Mouse (Mus musculus) neural tube, embryonic 12.5 days (tissue): ENCODE measurements around the gene Aloxe3. TPM values are rescaled to one million over a fixed set of nuclear protein-coding genes. Genes with fewer than 3 reads are reported as not detected.
A peak's percentile ranks its signal among the peaks of the same experiment; 100 is the strongest.

Experiments
- ATAC-seq: fragments of 200-750 bp; cut with Nextera tagmentation; 2 replicates; pipeline ENCODE4 v1.8.0; 2017; ENCODE audit warnings: low read depth, mild to moderate bottlenecking, moderate TSS enrichment, moderate library complexity; ENCODE audit not compliant: low FRiP score
- H3K27ac ChIP-seq: fragments of 300-500 bp; sonication (generic); 2 replicates; pipeline ENCODE4 v1.5.1; 2016
- H3K27me3 ChIP-seq: fragments of 300-500 bp; sonication (generic); replicated peaks from 2 replicates; pipeline ENCODE4 v1.6.1; 2016; ENCODE audit warnings: mild to moderate bottlenecking
- H3K36me3 ChIP-seq: fragments of 300-500 bp; sonication (generic); 2 replicates; pipeline ENCODE4 v1.6.1; 2016; ENCODE audit warnings: mild to moderate bottlenecking
- H3K4me1 ChIP-seq: fragments of 300-500 bp; sonication (generic); 2 replicates; pipeline ENCODE4 v1.6.1; 2016
- H3K4me2 ChIP-seq: fragments of 300-500 bp; sonication (generic); replicated peaks from 2 replicates; pipeline ENCODE4 v1.6.1; 2016; ENCODE audit warnings: mild to moderate bottlenecking
- H3K4me3 ChIP-seq: fragments of 300-500 bp; sonication (generic); 2 replicates; pipeline ENCODE4 v1.5.1; 2016
- H3K9ac ChIP-seq: fragments of 300-500 bp; sonication (generic); 2 replicates; pipeline ENCODE4 v1.6.1; 2016; ENCODE audit warnings: mild to moderate bottlenecking
- H3K9me3 ChIP-seq: fragments of 300-500 bp; sonication (generic); 2 replicates; pipeline ENCODE4 v1.6.1; 2016; ENCODE audit warnings: mild to moderate bottlenecking
- WGBS: fragments of 180-500 bp; shearing (Covaris S2); methylation state at CpG from one replicate; pipeline ENCODE4 v1.1.7; 2016; 5-methylcytosine and 5-hydroxymethylcytosine counted together
- polyA plus RNA-seq: library from polyadenylated mRNA; unstranded; fragments of >200 nt; fragmentation: Nextera tagmentation; extraction: Ambion mirVana; gene quantifications from 2 replicates; pipeline ENCODE4 v1.2.1, GENCODE M21; 2016

Aloxe3 gene
- polyA plus RNA-seq, 1 experiment from 2014 or later, result not detected

DNA sequence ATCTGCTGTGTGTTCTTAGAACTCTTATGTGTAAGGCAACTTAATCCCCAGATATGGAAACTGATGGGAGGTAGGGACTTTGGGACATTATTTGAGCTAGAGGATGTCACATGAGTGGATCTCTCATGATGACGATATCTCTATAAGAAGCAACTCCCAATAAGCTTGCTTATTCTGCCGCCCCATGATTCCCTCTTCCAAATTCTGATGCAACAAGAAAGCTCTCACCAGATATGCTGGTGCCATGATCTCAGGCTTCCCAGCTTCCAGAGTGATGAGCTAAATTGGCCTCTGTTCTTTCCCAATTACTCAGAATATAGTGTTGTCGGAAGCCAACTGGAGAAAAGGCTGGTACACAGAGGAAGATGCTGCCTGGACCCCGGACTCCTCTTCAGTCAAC, 13.8 kb upstream of the Aloxe3 start:
- H3K9ac ChIP-seq, result no peak overlapping the region
- no peak for ATAC-seq
- WGBS, result 61% methylated on average over 4 of the region's 4 CpGs
- no peak overlapping the region for H3K4me3 ChIP-seq
- peaks cover 2% of the 10 kb centered on the region; the same call in 1 of the 2 replicates for H3K27me3 ChIP-seq
- H3K36me3 ChIP-seq, result peaks cover 28% of the 10 kb centered on the region
- peak overlapping the region; percentile 56 for H3K4me2 ChIP-seq
- no peaks in the 10 kb centered on the region for H3K9me3 ChIP-seq
- no peak overlapping the region for H3K27ac ChIP-seq
- 0 out of 2 replicates have a peak, but pooled peaks cover under 1% of the 10 kb centered on the region for H3K4me1 ChIP-seq

DNA sequence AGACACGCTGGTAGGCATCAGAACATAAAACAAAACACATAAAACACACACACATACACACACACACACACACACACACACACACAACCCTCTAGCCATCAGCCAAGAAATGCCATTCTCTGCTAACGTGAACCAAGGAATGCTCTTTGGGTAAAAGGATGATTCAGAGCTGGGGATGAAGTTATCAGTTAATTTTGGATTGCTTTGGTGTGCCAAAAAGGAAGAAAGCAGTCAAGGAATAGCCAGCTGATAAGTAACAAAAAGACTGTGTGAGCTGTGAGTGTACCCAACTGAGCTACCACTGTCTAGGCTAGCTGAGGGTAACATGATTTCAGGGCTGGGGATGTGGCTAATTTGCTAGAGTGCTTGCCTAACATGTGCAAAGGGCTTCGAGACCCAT, 11.7 kb upstream of the Aloxe3 start:
- H3K9me3 ChIP-seq, result no peaks in the 10 kb centered on the region
- H3K9ac ChIP-seq, result no peak overlapping the region
- ATAC-seq, result no peak
- H3K27ac ChIP-seq, result no peak overlapping the region
- H3K4me1 ChIP-seq, result peaks cover 10% of the 10 kb centered on the region
- no peak overlapping the region for H3K4me2 ChIP-seq
- WGBS, result 78% methylated on average over 3 of the region's 3 CpGs
- peaks cover 6% of the 10 kb centered on the region for H3K36me3 ChIP-seq
- H3K27me3 ChIP-seq, result peaks cover 4% of the 10 kb centered on the region; the same call in 1 of the 2 replicates
- H3K4me3 ChIP-seq, result no peak overlapping the region

DNA sequence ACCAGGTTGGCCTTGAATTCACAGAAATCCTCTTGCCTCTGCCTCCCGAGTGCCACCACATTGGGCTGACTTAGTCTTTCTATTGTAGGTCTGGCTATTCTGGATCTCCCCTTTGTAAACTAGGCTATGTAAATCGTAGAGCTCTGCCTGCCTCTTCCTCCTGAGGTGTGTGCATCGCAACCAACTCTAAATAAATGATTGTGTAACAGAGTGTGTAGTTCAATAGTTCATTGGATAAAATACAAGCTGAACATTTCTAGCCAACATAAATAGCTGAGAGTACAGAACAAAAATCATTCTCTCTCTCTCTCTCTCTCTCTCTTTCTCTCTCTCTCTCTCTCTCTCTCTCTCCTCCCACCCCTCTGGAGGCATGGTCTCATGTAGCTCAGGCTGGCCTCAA, 11.1 kb upstream of the Aloxe3 start:
- Histone ChIP-seq H3K4me3 (no peak overlapping the region), H3K36me3 (peaks cover under 1% of the 10 kb centered on the region; the same call in 1 of the 2 replicates), H3K9me3 (no peaks in the 10 kb centered on the region), H3K4me2 (no peak overlapping the region), H3K9ac (no peak overlapping the region), H3K4me1 (peaks cover 17% of the 10 kb centered on the region), H3K27ac (no peak overlapping the region), H3K27me3 (peaks cover 6% of the 10 kb centered on the region; the same call in 1 of the 2 replicates)
- no peak for ATAC-seq
- 91% methylated on average over 3 of the region's 3 CpGs for WGBS

DNA sequence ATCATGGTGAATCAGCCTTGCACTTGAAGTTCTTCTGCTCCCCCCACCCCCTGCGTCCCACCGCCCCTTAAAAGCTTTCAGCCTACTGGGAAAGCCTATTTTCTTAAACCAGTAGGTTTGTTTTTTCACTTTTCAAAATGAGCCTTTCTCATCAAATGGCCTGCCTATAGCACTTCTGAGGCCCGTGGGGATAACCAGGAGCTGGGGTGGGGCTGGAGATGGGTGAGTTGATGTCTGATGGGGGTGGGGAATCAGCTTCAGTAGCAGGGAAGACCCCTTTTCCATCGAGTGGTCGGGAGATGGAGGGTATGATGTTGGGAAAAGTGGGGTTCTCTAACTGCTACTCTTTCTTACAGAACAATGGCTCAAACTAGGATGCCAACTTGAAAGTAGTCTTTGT, 8.9 kb upstream of the Aloxe3 start:
- H3K36me3 ChIP-seq, result no peaks in the 10 kb centered on the region
- no peaks in the 10 kb centered on the region for H3K9me3 ChIP-seq
- H3K4me3 ChIP-seq, result no peak overlapping the region
- peak overlapping the region; percentile 97 for H3K4me2 ChIP-seq
- peaks cover 36% of the 10 kb centered on the region for H3K4me1 ChIP-seq
- H3K27me3 ChIP-seq, result peaks cover 16% of the 10 kb centered on the region; the same call in 1 of the 2 replicates
- 51% methylated on average over 5 of the region's 5 CpGs for WGBS
- H3K27ac ChIP-seq, result no peak overlapping the region
- no peak for ATAC-seq
- no peak overlapping the region for H3K9ac ChIP-seq

DNA sequence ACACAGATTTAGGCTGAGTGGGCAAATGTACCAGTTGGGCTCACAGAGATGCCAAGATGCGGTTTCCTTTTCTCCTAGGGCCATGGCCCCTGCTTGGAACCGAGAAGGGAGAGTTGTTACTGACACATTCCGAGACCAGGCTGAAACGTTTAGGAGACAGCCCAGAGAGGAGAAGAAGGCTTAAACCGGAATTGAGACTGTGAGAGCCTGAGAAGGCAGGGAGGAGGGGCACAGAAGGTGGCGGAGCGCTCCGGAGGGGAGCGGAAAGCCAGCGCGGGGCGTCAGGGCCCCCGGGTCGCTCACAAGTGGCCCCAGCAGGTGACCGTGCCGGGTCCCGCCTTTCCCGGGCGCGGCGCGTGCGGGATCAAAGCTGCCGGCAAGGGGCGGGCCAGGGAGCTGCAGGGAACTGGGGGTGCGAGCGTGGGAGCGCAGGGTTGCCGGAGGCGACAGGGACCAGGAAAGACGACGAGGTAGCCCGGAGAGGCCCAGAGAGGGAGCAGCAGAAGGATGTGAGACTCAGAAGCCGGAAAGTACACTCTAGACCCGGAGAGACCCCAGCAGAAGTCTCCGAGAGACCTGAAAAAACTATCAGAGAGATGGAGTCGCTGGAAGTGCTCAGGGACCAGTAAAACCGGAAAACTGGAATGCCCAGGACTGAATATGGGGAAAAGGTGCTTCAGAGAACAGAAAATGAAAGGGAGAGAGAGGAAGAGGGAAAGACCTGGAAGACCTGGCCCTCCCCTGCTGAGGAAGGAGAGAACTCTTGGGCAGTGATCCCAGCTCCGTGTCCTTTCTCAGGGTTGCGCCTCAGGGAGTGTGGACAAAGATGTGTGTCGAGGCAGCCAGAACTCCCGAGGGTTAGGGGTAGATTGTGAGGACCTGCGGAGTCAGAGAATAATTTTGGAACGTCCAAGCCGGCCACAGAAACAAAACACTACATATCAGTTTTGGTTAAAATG, 7.7 kb upstream of the Aloxe3 start:
- peak overlapping the region; percentile 72 for H3K9ac ChIP-seq
- ATAC-seq, result no peak
- WGBS, result under 1% methylated on average over 45 of the region's 45 CpGs
- H3K27ac ChIP-seq, result peak overlapping the region; percentile 64; the same call in 1 of the 2 replicates
- H3K27me3 ChIP-seq, result peaks cover 18% of the 10 kb centered on the region; the same call in 1 of the 2 replicates
- peak overlapping the region; percentile 97 for H3K4me2 ChIP-seq
- H3K9me3 ChIP-seq, result no peaks in the 10 kb centered on the region
- peak overlapping the region; percentile 81 for H3K4me3 ChIP-seq
- H3K4me1 ChIP-seq, result peaks cover 36% of the 10 kb centered on the region
- H3K36me3 ChIP-seq, result no peaks in the 10 kb centered on the region

DNA sequence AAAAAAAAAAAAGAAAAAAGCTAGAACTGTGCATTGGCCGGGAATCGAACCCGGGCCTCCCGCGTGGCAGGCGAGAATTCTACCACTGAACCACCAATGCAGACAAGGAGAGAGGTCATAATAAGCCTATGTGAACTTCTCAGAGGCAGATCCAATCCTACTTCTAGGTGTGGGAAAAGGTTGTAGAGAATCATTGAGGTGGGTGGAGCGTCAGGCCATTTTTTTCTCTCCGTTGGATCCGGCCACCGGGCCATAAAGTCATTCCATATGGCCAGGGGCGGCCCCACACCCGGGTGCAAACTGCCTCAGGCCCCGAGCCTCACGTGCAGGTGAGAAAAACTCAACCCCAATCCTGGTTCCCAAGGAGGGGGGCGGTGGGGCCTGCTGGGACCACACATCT, 6.9 kb upstream of the Aloxe3 start:
- Histone ChIP-seq H3K27me3 (peaks cover 18% of the 10 kb centered on the region; the same call in 1 of the 2 replicates), H3K27ac (no peak overlapping the region), H3K4me2 (peak overlapping the region; percentile 97), H3K4me1 (peaks cover 36% of the 10 kb centered on the region), H3K4me3 (peak overlapping the region; percentile 81; the same call in 1 of the 2 replicates), H3K9me3 (no peaks in the 10 kb centered on the region), H3K9ac (no peak overlapping the region), H3K36me3 (no peaks in the 10 kb centered on the region)
- ATAC-seq, result no peak
- WGBS, result under 1% methylated on average over 15 of the region's 15 CpGs

DNA sequence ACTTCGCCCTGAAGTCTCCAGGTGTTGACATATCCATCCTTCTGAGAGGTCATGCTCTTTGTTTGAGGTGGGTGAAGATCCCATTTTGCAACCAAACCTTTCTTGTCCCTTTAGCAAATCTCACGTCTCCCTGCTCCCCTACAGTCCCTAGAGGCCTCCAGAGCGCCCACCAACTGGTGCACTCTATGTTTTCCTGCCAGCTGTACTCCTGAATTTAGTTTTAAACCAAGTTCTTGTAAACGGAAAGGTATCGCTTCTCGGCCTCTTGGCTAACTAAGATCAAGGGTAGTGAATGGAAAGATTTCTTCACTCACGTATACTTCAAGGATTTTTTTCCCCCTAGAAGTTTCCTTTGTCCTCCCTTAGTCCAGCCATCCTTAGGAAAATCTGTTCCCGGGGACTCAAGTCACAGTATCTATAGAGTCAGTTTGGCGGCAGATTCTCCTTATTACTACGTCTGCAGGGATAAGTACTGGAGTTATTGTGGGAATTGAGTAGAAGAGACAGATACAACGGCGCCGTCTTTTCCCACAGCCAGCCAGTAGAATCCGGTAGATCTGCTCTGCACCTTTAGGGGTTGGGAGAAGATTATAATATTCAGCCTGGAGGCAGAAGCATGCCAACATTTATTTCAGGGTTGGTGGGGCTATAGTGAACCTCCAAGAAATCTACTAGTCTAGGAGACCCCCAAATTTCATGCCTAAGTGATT, 6.1 kb upstream of the Aloxe3 start:
- ATAC-seq, result no peak
- H3K9ac ChIP-seq, result no peak overlapping the region
- WGBS, result 17% methylated on average over 14 of the region's 14 CpGs

DNA sequence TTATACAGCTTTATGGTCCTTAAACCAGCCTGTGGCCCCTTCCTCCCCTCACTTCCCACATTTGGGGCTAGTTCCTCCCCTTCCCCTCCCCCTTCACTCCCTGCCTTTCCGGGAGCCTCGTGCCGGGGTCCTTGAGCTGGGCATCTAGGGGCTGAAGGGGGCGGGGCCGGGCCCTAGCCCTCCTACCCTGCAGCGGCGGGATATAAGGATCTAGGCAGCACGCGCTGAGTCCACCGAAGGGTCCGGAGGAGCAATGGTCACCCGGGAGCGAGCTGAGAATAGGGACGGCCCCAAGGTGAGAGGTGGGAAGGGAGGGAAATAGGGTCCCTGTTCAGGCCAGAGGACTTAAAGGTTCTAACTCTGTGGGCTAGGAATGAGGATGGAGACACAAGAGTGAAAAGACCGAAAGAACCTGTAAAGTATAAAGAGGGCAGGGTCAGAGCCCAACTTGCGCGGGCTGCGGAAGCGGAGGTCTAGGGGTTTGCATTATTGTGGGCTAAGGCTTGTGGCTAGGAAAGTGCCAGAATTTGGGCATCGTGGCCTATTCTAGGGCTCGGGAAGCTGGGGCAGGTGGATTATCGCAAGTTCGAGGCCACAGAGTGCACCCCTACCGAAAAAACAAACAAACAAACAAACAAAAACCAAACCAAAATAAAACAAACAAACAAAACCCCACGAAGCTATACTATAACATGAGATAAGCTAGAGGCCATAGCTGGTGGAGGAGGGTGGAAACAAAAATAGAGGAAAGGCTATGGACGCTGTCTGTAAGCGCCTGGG, 5.3 kb upstream of the Aloxe3 start, which contains the start of gene Hes7:
Gene Hes7 (plus strand): TSS at position 184 of the 780 bp plus-strand sequence.
- 1% methylated on average over 27 of the region's 27 CpGs for WGBS
- Histone ChIP-seq H3K4me1 (peaks cover 36% of the 10 kb centered on the region), H3K4me2 (peak within 1 kb of the TSS; percentile 97), H3K9me3 (no peaks in the 10 kb centered on the region), H3K27ac (no peak within 1 kb of the TSS), H3K9ac (peak within 1 kb of the TSS; percentile 62), H3K36me3 (no peaks in the 10 kb centered on the region), H3K27me3 (peaks cover 18% of the 10 kb centered on the region; the same call in 1 of the 2 replicates), H3K4me3 (peak within 1 kb of the TSS; percentile 79)
- ATAC-seq, result no peak

More for the DNA sequence above, 6.1 kb upstream of the Aloxe3 start:
- no peaks in the 10 kb centered on the region for H3K9me3 ChIP-seq
- peaks cover 36% of the 10 kb centered on the region for H3K4me1 ChIP-seq
- no peak overlapping the region for H3K27ac ChIP-seq
- peaks cover 18% of the 10 kb centered on the region; the same call in 1 of the 2 replicates for H3K27me3 ChIP-seq
- H3K4me3 ChIP-seq, result peak overlapping the region; percentile 31; the same call in 1 of the 2 replicates
- peak overlapping the region; percentile 97 for H3K4me2 ChIP-seq
- no peaks in the 10 kb centered on the region for H3K36me3 ChIP-seq

DNA sequence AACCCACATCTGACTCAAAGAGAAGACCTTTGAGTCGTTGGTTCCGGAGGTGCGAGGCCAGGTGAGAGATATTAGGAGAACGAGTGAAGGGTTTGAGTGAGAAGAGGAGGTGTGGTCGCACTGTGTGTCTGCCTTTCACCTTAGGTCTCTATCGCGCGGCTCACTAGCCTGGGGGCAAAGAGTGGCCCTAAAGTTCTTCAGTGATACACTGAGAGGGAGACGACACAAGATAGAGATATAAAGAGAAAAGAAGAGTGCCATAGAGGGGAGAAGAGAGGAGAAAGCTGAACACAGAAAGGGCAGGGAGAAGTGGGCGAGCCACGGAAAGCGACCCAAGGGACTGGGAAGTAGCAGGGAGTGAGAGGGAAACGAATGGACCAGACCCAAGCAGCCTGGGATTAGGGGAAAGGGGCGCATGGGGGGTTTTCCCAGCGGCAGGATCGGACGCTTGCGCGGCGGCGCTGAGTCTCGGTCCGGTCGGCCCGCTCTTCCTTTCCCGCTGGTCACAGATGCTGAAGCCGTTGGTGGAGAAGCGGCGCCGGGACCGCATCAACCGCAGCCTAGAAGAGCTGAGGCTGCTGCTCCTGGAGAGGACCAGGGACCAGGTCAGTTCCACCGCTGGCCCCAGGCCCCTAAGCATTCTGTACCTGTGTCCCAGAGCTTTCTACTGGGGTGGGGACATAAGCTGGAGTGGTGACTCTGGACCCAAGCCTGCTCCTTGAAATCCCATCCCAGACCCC, 4.5 kb upstream of the Aloxe3 start:
- Histone ChIP-seq H3K4me1 (peaks cover 42% of the 10 kb centered on the region), H3K9me3 (no peaks in the 10 kb centered on the region), H3K9ac (peak overlapping the region; percentile 62), H3K4me2 (peak overlapping the region; percentile 97), H3K27me3 (peaks cover 18% of the 10 kb centered on the region; the same call in 1 of the 2 replicates), H3K4me3 (peak overlapping the region; percentile 79), H3K27ac (no peak overlapping the region), H3K36me3 (no peaks in the 10 kb centered on the region)
- no peak for ATAC-seq
- WGBS, result under 1% methylated on average over 33 of the region's 33 CpGs

DNA sequence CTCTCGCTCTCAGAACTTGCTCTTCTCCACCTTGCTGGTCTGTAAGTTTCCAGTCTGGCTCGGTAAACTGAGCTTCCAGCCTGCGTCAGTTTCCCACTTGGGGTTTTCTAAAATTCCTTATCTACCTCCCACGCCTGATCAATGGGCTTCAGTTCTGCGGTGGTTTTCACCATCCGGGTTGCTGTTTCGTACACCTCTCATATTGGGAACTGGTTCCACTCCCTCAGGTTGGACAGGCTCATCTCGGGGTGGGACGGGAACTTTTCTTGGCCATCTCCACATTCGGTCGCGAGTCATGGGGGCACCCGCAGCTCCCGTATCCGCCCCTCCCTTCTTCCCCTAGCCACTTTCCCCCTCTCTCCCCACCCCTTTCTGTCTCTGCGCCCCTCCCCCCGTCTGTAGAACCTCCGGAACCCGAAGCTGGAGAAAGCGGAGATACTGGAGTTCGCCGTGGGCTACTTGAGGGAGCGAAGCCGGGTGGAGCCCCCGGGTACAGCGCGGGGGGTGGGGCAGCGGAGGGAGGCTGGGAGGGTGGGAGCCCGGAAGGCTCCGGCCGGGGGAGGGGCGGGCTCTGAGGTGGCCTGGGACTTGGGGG, 3.9 kb upstream of the Aloxe3 start:
- ATAC-seq, result no peak
- peaks cover 17% of the 10 kb centered on the region; the same call in 1 of the 2 replicates for H3K27me3 ChIP-seq
- no peaks in the 10 kb centered on the region for H3K9me3 ChIP-seq
- H3K4me3 ChIP-seq, result peak overlapping the region; percentile 79
- peak overlapping the region; percentile 97 for H3K4me2 ChIP-seq
- peak overlapping the region; percentile 50; the same call in 1 of the 2 replicates for H3K27ac ChIP-seq
- H3K9ac ChIP-seq, result peak overlapping the region; percentile 62
- peaks cover 46% of the 10 kb centered on the region for H3K4me1 ChIP-seq
- H3K36me3 ChIP-seq, result no peaks in the 10 kb centered on the region
- WGBS, result under 1% methylated on average over 32 of the region's 32 CpGs
